Mouse (Mus musculus) yolk sac, embryonic 10.5 days (tissue): ENCODE measurements around the gene Runx1.

Source experiments
- DNase-seq: peaks from one replicate; pipeline ENCODE4 v3.0.0-alpha.2; 2017; ENCODE audit warnings: low spot score

The Runx1 gene

GRCm38 (mm10) chr16:92793741-92794140 lies 32.2 kb downstream of the Runx1 start:
- DNase-seq: no peak

GRCm38 (mm10) chr16:92792905-92793304 lies 33.0 kb downstream of the Runx1 start:
- no peak for DNase-seq

GRCm38 (mm10) chr16:92790601-92791000 lies 35.3 kb downstream of the Runx1 start:
- no peak for DNase-seq

GRCm38 (mm10) chr16:92789840-92790239 lies 36.1 kb downstream of the Runx1 start:
- DNase-seq: no peak

GRCm38 (mm10) chr16:92788446-92788845 lies 37.5 kb downstream of the Runx1 start:
- DNase-seq: no peak

- no peak for DNase-seq
These were observed 39.0 kb downstream of the Runx1 start for GRCm38 (mm10) chr16:92786883-92787321.

- no peak for DNase-seq
These were observed 39.6 kb downstream of the Runx1 start for GRCm38 (mm10) chr16:92786276-92786882.

GRCm38 (mm10) chr16:92783651-92784131 lies 42.3 kb downstream of the Runx1 start:
- no peak for DNase-seq

GRCm38 (mm10) chr16:92782408-92782807 lies 43.5 kb downstream of the Runx1 start:
- DNase-seq: no peak

GRCm38 (mm10) chr16:92779896-92780435 lies 46.0 kb downstream of the Runx1 start:
- DNase-seq: no peak

- no peak for DNase-seq
These were observed 46.8 kb downstream of the Runx1 start for GRCm38 (mm10) chr16:92779175-92779574.

GRCm38 (mm10) chr16:92778096-92778780 lies 47.7 kb downstream of the Runx1 start:
- DNase-seq: no peak

- DNase-seq: no peak
These were observed 58.1 kb downstream of the Runx1 start for GRCm38 (mm10) chr16:92767862-92768261.

- DNase-seq: no peak
These were observed 58.5 kb downstream of the Runx1 start for GRCm38 (mm10) chr16:92767423-92767822.

- DNase-seq: no peak
These were observed 61.1 kb downstream of the Runx1 start for GRCm38 (mm10) chr16:92764741-92765396.

- DNase-seq: no peak
These were observed 62.3 kb downstream of the Runx1 start for GRCm38 (mm10) chr16:92763666-92764065.

GRCm38 (mm10) chr16:92761968-92762521 lies 63.9 kb downstream of the Runx1 start:
- DNase-seq: no peak

- DNase-seq: no peak
These were observed 65.9 kb downstream of the Runx1 start for GRCm38 (mm10) chr16:92760091-92760490.

GRCm38 (mm10) chr16:92757564-92757963 lies 68.4 kb downstream of the Runx1 start:
- DNase-seq: no peak

- no peak for DNase-seq
These were observed 72.0 kb downstream of the Runx1 start for GRCm38 (mm10) chr16:92753944-92754343.

- DNase-seq: no peak
These were observed 72.8 kb downstream of the Runx1 start for GRCm38 (mm10) chr16:92753139-92753538.

- no peak for DNase-seq
These were observed 77.7 kb downstream of the Runx1 start for GRCm38 (mm10) chr16:92748272-92748671.
